Mouse (Mus musculus): ENCODE data around the gene Zmiz2. TPM values are rescaled to one million over a fixed set of nuclear protein-coding genes. Genes with fewer than 3 reads are reported as not detected.
A peak's percentile ranks its signal among the peaks of the same experiment; 100 is the strongest.

Zmiz2 gene
- polyA plus RNA-seq, 2 experiments = 12.4 to 34.1 TPM

GRCm38 (mm10) chr11:6442566-6442965 is 53.7 kb downstream of the Zmiz2 start:
- DNase-seq (ENCODE audit: low spot score) (no peak), ATAC-seq (ENCODE audit: low FRiP score, low read depth) (no peak)
- no peak for TF ChIP-seq POLR2A (IDR thresholded peaks at IDR 0.05; ENCODE audit: borderline replicate concordance, extremely low read depth, insufficient read depth, insufficient read length)
- Histone ChIP-seq H3K27ac (replicated peaks; ENCODE audit: low read depth, low read length) (no peak overlapping the region), H3K9ac (ENCODE audit: low read depth, low read length, severe bottlenecking) (no peak overlapping the region), H3K9me3 (ENCODE audit: control insufficient read depth, low read length) (no peaks in the 10 kb centered on the region), H3K27me3 (ENCODE audit: control insufficient read depth, insufficient read depth, low read length) (no peaks in the 10 kb centered on the region), H3K4me1 (ENCODE audit: control insufficient read depth, insufficient read depth, low read length) (peaks cover 3% of the 10 kb centered on the region), H3K36me3 (ENCODE audit: control insufficient read depth, insufficient read depth, low read length) (peaks cover 8% of the 10 kb centered on the region), H3K4me2 (replicated peaks; ENCODE audit: low read depth, low read length, severe bottlenecking) (0 out of 2 replicates have a peak overlapping the region, but pooled peaks have one; percentile 72), H3K4me3 (replicated peaks; ENCODE audit: low read length) (no peak overlapping the region)
- 96% methylated on average over 4 of the region's 4 CpGs for WGBS

GRCm38 (mm10) chr11:6443102-6443501 is 54.2 kb downstream of the Zmiz2 start:
- H3K4me2 ChIP-seq (replicated peaks; ENCODE audit: low read depth, low read length, severe bottlenecking) = peak overlapping the region; percentile 72
- peak overlapping the region; percentile 94 for H3K27ac ChIP-seq (replicated peaks; ENCODE audit: low read depth, low read length)
- no peak for DNase-seq (ENCODE audit: low spot score)
- peaks cover 3% of the 10 kb centered on the region for H3K4me1 ChIP-seq (ENCODE audit: control insufficient read depth, insufficient read depth, low read length)
- peak overlapping the region; percentile 74 for H3K4me3 ChIP-seq (replicated peaks; ENCODE audit: low read length)
- peaks cover 3% of the 10 kb centered on the region for H3K36me3 ChIP-seq (ENCODE audit: control insufficient read depth, insufficient read depth, low read length)
- H3K9me3 ChIP-seq (ENCODE audit: control insufficient read depth, low read length) = no peaks in the 10 kb centered on the region
- no peak for TF ChIP-seq POLR2A (IDR thresholded peaks at IDR 0.05; ENCODE audit: borderline replicate concordance, extremely low read depth, insufficient read depth, insufficient read length)
- no peak for ATAC-seq (ENCODE audit: low FRiP score, low read depth)
- H3K27me3 ChIP-seq (ENCODE audit: control insufficient read depth, insufficient read depth, low read length) = no peaks in the 10 kb centered on the region
- 56% methylated on average over 4 of the region's 4 CpGs for WGBS
- H3K9ac ChIP-seq (ENCODE audit: low read depth, low read length, severe bottlenecking) = peak overlapping the region; percentile 85

DNA sequence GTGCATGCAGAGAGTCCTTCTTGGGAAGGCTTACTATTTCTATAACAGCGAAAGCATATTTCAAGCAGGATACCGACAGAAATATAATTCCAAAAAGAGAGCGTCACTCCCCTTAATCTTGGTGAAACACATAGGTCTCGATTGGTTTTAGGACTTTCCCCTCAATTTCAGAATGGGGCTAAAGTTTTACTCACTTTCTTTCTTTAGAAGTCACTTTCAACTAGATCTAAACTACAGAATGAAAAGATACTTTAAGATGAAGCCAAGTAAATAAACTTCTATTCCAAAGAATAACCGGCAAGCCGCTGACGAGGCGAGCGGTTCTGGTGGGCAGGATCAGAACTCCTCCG is 54.8 kb downstream of the Zmiz2 start:
- Histone ChIP-seq H3K27me3 (ENCODE audit: control insufficient read depth, insufficient read depth, low read length) (no peaks in the 10 kb centered on the region), H3K9me3 (ENCODE audit: control insufficient read depth, low read length) (no peaks in the 10 kb centered on the region), H3K9ac (ENCODE audit: low read depth, low read length, severe bottlenecking) (peak overlapping the region; percentile 85), H3K27ac (replicated peaks; ENCODE audit: low read depth, low read length) (peak overlapping the region; percentile 94), H3K4me3 (replicated peaks; ENCODE audit: low read length) (peak overlapping the region; percentile 74), H3K4me2 (replicated peaks; ENCODE audit: low read depth, low read length, severe bottlenecking) (peak overlapping the region; percentile 72), H3K36me3 (ENCODE audit: control insufficient read depth, insufficient read depth, low read length) (0 out of 2 replicates have a peak, but pooled peaks cover 2% of the 10 kb centered on the region), H3K4me1 (ENCODE audit: control insufficient read depth, insufficient read depth, low read length) (peaks cover 3% of the 10 kb centered on the region)
- DNase-seq (ENCODE audit: low spot score) (no peak), ATAC-seq (ENCODE audit: low FRiP score, low read depth) (no peak)
- TF ChIP-seq POLR2A (IDR thresholded peaks at IDR 0.05; ENCODE audit: borderline replicate concordance, extremely low read depth, insufficient read depth, insufficient read length) = no peak
- WGBS = 0% methylated on average over 10 of the region's 10 CpGs

DNA sequence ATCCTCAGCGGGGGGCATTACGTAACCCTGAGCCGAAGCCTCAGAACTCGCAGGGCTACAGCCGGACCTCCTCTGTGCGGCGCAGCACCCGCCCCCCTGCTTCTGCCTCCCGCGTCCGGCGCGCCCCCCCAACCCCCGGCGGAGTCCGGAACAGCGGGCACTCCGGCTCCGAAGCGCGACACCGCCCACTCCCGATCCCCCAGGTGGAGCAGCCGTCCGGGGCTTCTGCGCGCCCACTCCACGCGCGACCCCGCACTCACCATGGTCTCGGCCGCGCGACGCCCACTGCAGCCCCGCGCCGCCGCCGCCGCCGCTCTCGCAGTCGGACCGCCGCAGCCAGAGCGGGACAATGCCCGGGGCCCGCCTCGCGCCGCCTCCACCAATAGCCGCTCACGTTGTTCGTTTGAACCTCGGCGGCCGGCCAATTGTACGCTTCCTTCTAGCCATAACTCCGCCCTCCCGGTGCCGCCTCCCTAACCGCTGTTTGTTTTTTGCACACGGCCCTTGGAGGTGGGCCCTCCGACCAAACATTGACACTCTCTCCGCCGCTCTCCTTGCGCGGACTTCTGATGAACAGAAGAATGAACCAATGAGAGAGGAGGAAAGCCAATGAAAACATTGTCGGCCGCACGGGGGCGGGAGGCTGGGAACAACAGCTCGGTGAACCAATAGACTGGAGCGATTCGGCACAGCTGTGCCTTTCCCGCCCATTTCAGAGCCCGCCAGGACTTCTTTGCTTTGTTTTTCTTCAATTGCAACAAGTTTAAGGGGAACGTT is 55.4 kb downstream of the Zmiz2 start, which contains the start of gene H2afv:
Gene H2afv (minus strand): TSS at position 367 of the 777 bp plus-strand sequence.
- peak within 1 kb of the TSS; percentile 94 for H3K27ac ChIP-seq (replicated peaks; ENCODE audit: low read depth, low read length)
- under 1% methylated on average over 51 of the region's 80 CpGs for WGBS
- DNase-seq (ENCODE audit: low spot score) (peak; percentile 100), ATAC-seq (ENCODE audit: low FRiP score, low read depth) (peak; percentile 98)
- H3K27me3 ChIP-seq (ENCODE audit: control insufficient read depth, insufficient read depth, low read length) = no peaks in the 10 kb centered on the region
- peak within 1 kb of the TSS; percentile 74 for H3K4me3 ChIP-seq (replicated peaks; ENCODE audit: low read length)
- H3K9ac ChIP-seq (ENCODE audit: low read depth, low read length, severe bottlenecking) = peak within 1 kb of the TSS; percentile 85
- H3K4me1 ChIP-seq (ENCODE audit: control insufficient read depth, insufficient read depth, low read length) = peaks cover 3% of the 10 kb centered on the region
- 0 out of 2 replicates have a peak, but pooled peaks cover 2% of the 10 kb centered on the region for H3K36me3 ChIP-seq (ENCODE audit: control insufficient read depth, insufficient read depth, low read length)
- 0 out of 2 replicates have a peak, but pooled peaks have one; percentile 47 for TF ChIP-seq POLR2A (IDR thresholded peaks at IDR 0.05; ENCODE audit: borderline replicate concordance, extremely low read depth, insufficient read depth, insufficient read length)
- peak within 1 kb of the TSS; percentile 72 for H3K4me2 ChIP-seq (replicated peaks; ENCODE audit: low read depth, low read length, severe bottlenecking)
- H3K9me3 ChIP-seq (ENCODE audit: control insufficient read depth, low read length) = no peaks in the 10 kb centered on the region

- WGBS = 87% methylated on average over 4 of the region's 4 CpGs
- Histone ChIP-seq H3K27ac (replicated peaks; ENCODE audit: low read depth, low read length) (no peak overlapping the region), H3K27me3 (ENCODE audit: control insufficient read depth, insufficient read depth, low read length) (no peaks in the 10 kb centered on the region), H3K9ac (ENCODE audit: low read depth, low read length, severe bottlenecking) (no peak overlapping the region), H3K36me3 (ENCODE audit: control insufficient read depth, insufficient read depth, low read length) (0 out of 2 replicates have a peak, but pooled peaks cover 2% of the 10 kb centered on the region), H3K4me3 (replicated peaks; ENCODE audit: low read length) (no peak overlapping the region), H3K4me2 (replicated peaks; ENCODE audit: low read depth, low read length, severe bottlenecking) (no peak overlapping the region), H3K9me3 (ENCODE audit: control insufficient read depth, low read length) (no peaks in the 10 kb centered on the region), H3K4me1 (ENCODE audit: control insufficient read depth, insufficient read depth, low read length) (peaks cover 3% of the 10 kb centered on the region)
- DNase-seq (ENCODE audit: low spot score) (no peak), ATAC-seq (ENCODE audit: low FRiP score, low read depth) (no peak)
- no peak for TF ChIP-seq POLR2A (IDR thresholded peaks at IDR 0.05; ENCODE audit: borderline replicate concordance, extremely low read depth, insufficient read depth, insufficient read length)
Observed at GRCm38 (mm10) chr11:6445441-6445840, 56.6 kb downstream of the Zmiz2 start.
